Mouse (Mus musculus): Measurements from ENCODE around the gene Kcnk2.

DNA sequence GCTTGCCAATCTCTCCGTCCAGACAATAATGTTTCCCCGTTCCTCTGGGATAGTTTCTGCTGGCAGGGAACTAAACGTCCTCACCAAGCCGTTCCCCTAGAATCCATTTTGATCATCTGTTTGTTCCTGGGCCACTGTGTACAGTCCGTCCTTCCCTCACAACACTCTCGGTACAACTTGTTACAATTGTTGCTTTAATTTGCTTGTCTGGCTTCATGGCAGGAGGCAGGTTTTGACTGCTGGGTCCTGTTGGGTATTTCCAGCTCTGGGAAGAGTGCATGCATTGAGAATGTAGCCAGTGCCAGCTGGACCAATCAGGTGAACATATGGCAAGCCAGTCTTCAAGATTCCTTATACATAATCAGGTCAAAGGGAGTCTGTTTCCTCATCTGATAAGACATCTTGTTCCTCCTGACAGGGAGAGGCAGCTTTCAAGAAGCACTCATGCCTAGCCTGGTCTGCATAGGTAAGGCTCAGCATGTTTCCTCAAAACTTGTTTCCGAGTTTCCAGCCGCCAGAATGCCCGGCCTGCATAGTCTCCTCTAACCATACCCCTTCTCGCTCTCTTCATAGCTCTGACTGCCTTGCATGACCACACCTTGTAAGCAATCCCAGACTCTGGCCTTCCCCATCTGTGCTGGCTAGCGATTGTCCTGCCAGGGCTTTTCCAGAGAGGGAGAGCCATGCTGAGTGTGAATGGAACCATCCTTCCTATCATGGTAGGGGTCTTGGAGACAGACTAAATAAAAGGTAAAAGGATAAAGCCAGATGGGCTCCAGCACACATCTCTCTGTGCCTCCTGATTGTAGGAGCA is 184.1 kb downstream of the Kcnk2 start:
- TF ChIP-seq POLR2A (IDR thresholded peaks at IDR 0.05; ENCODE audit: control insufficient read depth, low read depth, low read length) (no peak), CTCF (IDR thresholded peaks at IDR 0.05; ENCODE audit: control insufficient read depth, insufficient read depth, insufficient replicate concordance, low read depth, low read length) (no peak)
